Mouse (Mus musculus) kidney, postnatal 0 days (tissue): ENCODE results near the gene Ccdc81. TPM values are rescaled to one million over a fixed set of nuclear protein-coding genes. Genes with fewer than 3 reads are reported as not detected.
A peak's percentile ranks its signal among the peaks of the same experiment; 100 is the strongest.

Experiments
- ATAC-seq: fragments of 200-750 bp; cut with Nextera tagmentation; replicated peaks from 2 replicates; pipeline ENCODE4 v1.8.0; 2017; ENCODE audit warnings: low read depth, moderate number of reproducible peaks, moderate TSS enrichment, moderate library complexity; ENCODE audit not compliant: low FRiP score
- DNase-seq: peaks from one replicate; pipeline ENCODE4 v3.0.0-alpha.2; 2016; ENCODE audit warnings: low spot score
- H3K27ac ChIP-seq: fragments of 300-500 bp; sonication (generic); 2 replicates; pipeline ENCODE4 v1.5.1; 2014; ENCODE audit warnings: mild to moderate bottlenecking
- H3K27me3 ChIP-seq: fragments of 300-500 bp; sonication (generic); 2 replicates; pipeline ENCODE4 v1.6.1; 2014; ENCODE audit warnings: low read length, mixed read lengths; ENCODE audit not compliant: insufficient read depth
- H3K36me3 ChIP-seq: fragments of 300-500 bp; sonication (generic); 2 replicates; pipeline ENCODE4 v1.6.1; 2014; ENCODE audit warnings: low read length, mixed read lengths; ENCODE audit not compliant: insufficient read depth
- H3K4me1 ChIP-seq: fragments of 300-500 bp; sonication (generic); replicated peaks from 2 replicates; pipeline ENCODE4 v1.6.1; 2014; ENCODE audit warnings: antibody characterized with exemption, low read length, mixed read lengths; ENCODE audit not compliant: insufficient read depth
- H3K4me2 ChIP-seq: fragments of 300-500 bp; sonication (generic); 2 replicates; pipeline ENCODE4 v1.6.1; 2014; ENCODE audit warnings: mild to moderate bottlenecking, low read length, moderate library complexity, mixed read lengths
- H3K4me3 ChIP-seq: fragments of 300-500 bp; sonication (generic); replicated peaks from 2 replicates; pipeline ENCODE4 v1.5.1; 2014; ENCODE audit warnings: low read depth, low read length
- H3K9ac ChIP-seq: fragments of 300-500 bp; sonication (generic); 2 replicates; pipeline ENCODE4 v1.6.1; 2014; ENCODE audit warnings: low read depth, low read length
- H3K9me3 ChIP-seq: fragments of 300-500 bp; sonication (generic); replicated peaks from 2 replicates; pipeline ENCODE4 v1.6.1; 2016; ENCODE audit warnings: low read length, inconsistent platforms, mixed read lengths
- CTCF ChIP-seq: IDR thresholded peaks from 2 replicates; pipeline ENCODE4 v1.5.1; 2016; ENCODE audit warnings: antibody characterized with exemption, low read depth, mild to moderate bottlenecking, moderate library complexity
- WGBS: fragments of 180-500 bp; shearing (Covaris S2); extraction: QIAGEN DNeasy Blood & Tissue Kit; methylation state at CpG from one replicate; pipeline ENCODE4 v1.1.7; 2014; 5-methylcytosine and 5-hydroxymethylcytosine counted together
- polyA plus RNA-seq: library from polyadenylated mRNA; unstranded; fragments of >200 nt; fragmentation: Nextera tagmentation; extraction: Ambion mirVana; gene quantifications from 2 replicates; pipeline ENCODE4 v1.2.1, GENCODE M21; 2015

The Ccdc81 gene
- polyA plus RNA-seq, 1 experiment from 2014 or later = 0.21 TPM

- no peak for TF ChIP-seq CTCF
- Histone ChIP-seq H3K9me3 (no peaks in the 10 kb centered on the region), H3K27me3 (no peaks in the 10 kb centered on the region), H3K4me1 (no peaks in the 10 kb centered on the region), H3K4me3 (no peak overlapping the region), H3K36me3 (no peaks in the 10 kb centered on the region), H3K27ac (no peak overlapping the region), H3K4me2 (no peak overlapping the region), H3K9ac (no peak overlapping the region)
- DNase-seq (peak; percentile 19), ATAC-seq (no peak)
- WGBS = 49% methylated on average over 20 of the region's 20 CpGs
Observed at GRCm38 (mm10) chr7:89908899-89909621, 5.6 kb upstream of the Ccdc81 start.

GRCm38 (mm10) chr7:89908421-89908820 lies 5.0 kb upstream of the Ccdc81 start:
- Histone ChIP-seq H3K9me3 (no peaks in the 10 kb centered on the region), H3K36me3 (no peaks in the 10 kb centered on the region), H3K27me3 (no peaks in the 10 kb centered on the region), H3K9ac (no peak overlapping the region), H3K4me2 (no peak overlapping the region), H3K4me1 (no peaks in the 10 kb centered on the region), H3K4me3 (no peak overlapping the region), H3K27ac (no peak overlapping the region)
- WGBS = 44% methylated on average over 7 of the region's 7 CpGs
- ATAC-seq = no peak
- DNase-seq = no peak
- TF ChIP-seq CTCF = no peak

DNA sequence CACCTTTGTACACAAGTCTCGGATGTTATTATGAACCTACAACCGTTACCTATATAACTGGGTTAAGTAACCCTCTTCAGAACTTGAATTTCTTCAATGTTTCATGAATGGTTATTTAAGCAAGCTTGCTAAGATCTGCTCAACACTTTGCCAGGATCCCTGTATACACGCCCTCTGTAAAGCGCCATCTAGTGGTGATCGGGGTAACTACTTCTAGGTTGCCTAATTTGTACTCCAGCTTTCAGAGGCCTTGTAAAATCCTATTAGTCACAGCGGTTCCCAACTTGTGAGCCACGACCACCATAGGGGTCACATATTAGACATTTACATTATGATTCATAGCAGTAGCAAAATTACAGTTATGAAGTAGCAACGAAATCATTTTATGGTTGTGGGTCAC lies 4.5 kb upstream of the Ccdc81 start:
- 0 out of 2 replicates have a peak, but pooled peaks have one; percentile 50 for ATAC-seq
- H3K36me3 ChIP-seq = no peaks in the 10 kb centered on the region
- no peak overlapping the region for H3K4me3 ChIP-seq
- no peaks in the 10 kb centered on the region for H3K4me1 ChIP-seq
- DNase-seq = peak; percentile 89
- no peaks in the 10 kb centered on the region for H3K9me3 ChIP-seq
- no peak overlapping the region for H3K27ac ChIP-seq
- TF ChIP-seq CTCF = peak; percentile 96
- no peak overlapping the region for H3K9ac ChIP-seq
- H3K4me2 ChIP-seq = no peak overlapping the region
- 24% methylated on average over 8 of the region's 8 CpGs for WGBS
- no peaks in the 10 kb centered on the region for H3K27me3 ChIP-seq

DNA sequence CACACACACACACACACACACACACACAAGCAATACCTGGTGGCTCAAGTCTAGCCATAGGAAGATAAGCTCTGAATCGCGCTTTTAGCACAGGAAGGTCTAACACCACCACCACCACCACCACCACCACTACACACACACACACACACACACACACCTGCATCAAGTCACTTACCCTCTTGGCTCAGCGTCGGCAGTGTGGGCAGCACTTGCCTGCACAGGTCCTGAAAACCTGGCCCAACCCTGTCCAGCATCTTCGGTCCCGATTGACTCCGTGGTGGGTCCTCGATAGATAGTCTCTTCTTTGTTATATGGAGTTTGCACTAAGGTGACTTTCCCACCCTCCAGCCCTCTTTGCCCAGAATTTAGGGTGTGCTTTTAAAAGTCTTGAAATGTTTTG lies 422 bp downstream of the Ccdc81 start:
- WGBS = 85% methylated on average over 8 of the region's 8 CpGs
- no peak overlapping the region for H3K27ac ChIP-seq
- H3K9ac ChIP-seq = no peak overlapping the region
- no peaks in the 10 kb centered on the region for H3K27me3 ChIP-seq
- no peak for DNase-seq
- TF ChIP-seq CTCF = no peak
- no peak for ATAC-seq
- H3K4me2 ChIP-seq = peak overlapping the region; percentile 37
- no peaks in the 10 kb centered on the region for H3K4me1 ChIP-seq
- no peaks in the 10 kb centered on the region for H3K36me3 ChIP-seq
- H3K9me3 ChIP-seq = no peaks in the 10 kb centered on the region
- no peak overlapping the region for H3K4me3 ChIP-seq

GRCm38 (mm10) chr7:89891856-89892255 lies 11.6 kb downstream of the Ccdc81 start:
- no peaks in the 10 kb centered on the region for H3K27me3 ChIP-seq
- H3K4me3 ChIP-seq = no peak overlapping the region
- no peak for ATAC-seq
- peak; percentile 45 for TF ChIP-seq CTCF
- no peak overlapping the region for H3K4me2 ChIP-seq
- H3K27ac ChIP-seq = no peak overlapping the region
- H3K9ac ChIP-seq = no peak overlapping the region
- peak; percentile 19 for DNase-seq
- H3K36me3 ChIP-seq = no peaks in the 10 kb centered on the region
- H3K9me3 ChIP-seq = no peaks in the 10 kb centered on the region
- 37% methylated on average over 4 of the region's 4 CpGs for WGBS
- no peaks in the 10 kb centered on the region for H3K4me1 ChIP-seq

DNA sequence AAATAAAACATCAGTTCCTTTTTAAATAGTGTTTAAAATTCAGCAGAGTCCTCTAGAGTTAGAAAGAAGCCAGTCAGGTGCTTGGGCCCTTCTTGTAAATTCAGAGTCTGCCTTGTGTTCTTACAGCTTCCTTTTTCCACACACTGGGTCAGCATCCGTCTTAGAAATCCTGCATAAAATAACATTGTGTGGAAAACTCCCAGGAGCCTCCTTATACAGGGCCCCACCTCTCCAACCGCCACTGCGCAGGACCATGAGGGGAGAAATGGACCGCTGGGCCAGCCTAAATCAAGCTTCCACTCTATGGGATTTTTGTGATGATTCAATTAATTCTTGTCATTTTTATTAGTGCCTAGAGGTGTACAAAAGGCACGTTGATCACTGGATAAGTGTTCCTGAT lies 12.0 kb downstream of the Ccdc81 start:
- Histone ChIP-seq H3K4me3 (no peak overlapping the region), H3K4me2 (no peak overlapping the region), H3K4me1 (no peaks in the 10 kb centered on the region), H3K36me3 (no peaks in the 10 kb centered on the region), H3K27me3 (no peaks in the 10 kb centered on the region), H3K9me3 (no peaks in the 10 kb centered on the region), H3K9ac (no peak overlapping the region), H3K27ac (no peak overlapping the region)
- no peak for ATAC-seq
- 69% methylated on average over 5 of the region's 5 CpGs for WGBS
- no peak for TF ChIP-seq CTCF
- no peak for DNase-seq

GRCm38 (mm10) chr7:89884551-89884950 lies 18.9 kb downstream of the Ccdc81 start:
- WGBS = 46% methylated on average over 3 of the region's 3 CpGs
- DNase-seq (peak; percentile 37), ATAC-seq (no peak)
- TF ChIP-seq CTCF = no peak
- Histone ChIP-seq H3K4me1 (no peaks in the 10 kb centered on the region), H3K4me2 (no peak overlapping the region), H3K27me3 (no peaks in the 10 kb centered on the region), H3K27ac (no peak overlapping the region), H3K9ac (no peak overlapping the region), H3K9me3 (no peaks in the 10 kb centered on the region), H3K36me3 (no peaks in the 10 kb centered on the region), H3K4me3 (no peak overlapping the region)
